Mouse (Mus musculus) bone marrow, adult 2 months (tissue): Measurements from ENCODE around the gene Gcnt1. TPM values are rescaled to one million over a fixed set of nuclear protein-coding genes. Genes with fewer than 3 reads are reported as not detected.
A peak's percentile ranks its signal among the peaks of the same experiment; 100 is the strongest.

Experiments used
- H3K27ac ChIP-seq: fragments of 200-500 bp; 2 replicates; pipeline ENCODE4 v1.5.1; 2012; ENCODE audit warnings: low read depth, mild to moderate bottlenecking, control low read depth, inconsistent platforms, low read length; ENCODE audit not compliant: control insufficient read depth, poor library complexity, insufficient read depth
- H3K4me1 ChIP-seq: fragments of 200-500 bp; 2 replicates; pipeline ENCODE4 v1.6.1; 2011; ENCODE audit warnings: low read length; ENCODE audit not compliant: control insufficient read depth, insufficient read depth
- H3K4me3 ChIP-seq: fragments of 200-500 bp; replicated peaks from 2 replicates; pipeline ENCODE3; 2011; ENCODE audit warnings: mild to moderate bottlenecking, low read depth, low read length, control low read depth; ENCODE audit not compliant: control insufficient read depth
- CTCF ChIP-seq: fragments of 200-500 bp; IDR thresholded peaks from 2 replicates; pipeline ENCODE4 v1.5.1; 2011; ENCODE audit warnings: low read length, control low read depth; ENCODE audit not compliant: control insufficient read depth, insufficient read depth
- POLR2A ChIP-seq: fragments of 200-500 bp; IDR thresholded peaks from 2 replicates; pipeline ENCODE4 v1.6.1; 2011; ENCODE audit warnings: low read depth, mild to moderate bottlenecking, control low read depth, low read length, borderline replicate concordance; ENCODE audit not compliant: control insufficient read depth
- WGBS: fragments of 180-500 bp; shearing (Covaris S2); methylation state at CpG from one replicate; pipeline ENCODE4 v1.1.7; 2018; 5-methylcytosine and 5-hydroxymethylcytosine counted together
- polyA plus RNA-seq: library from polyadenylated mRNA; stranded (reverse); fragments of >200 nt; gene quantifications from 2 replicates; pipeline ENCODE4 v1.2.4, GENCODE M21; 2011; ENCODE audit warnings: low replicate concordance; ENCODE audit not compliant: missing spikeins, insufficient read depth, insufficient read length

Gene Gcnt1
- polyA plus RNA-seq, 1 experiment = 26.6 TPM

- peaks cover 6% of the 10 kb centered on the region; the same call in 1 of the 2 replicates for H3K4me1 ChIP-seq
- 39% methylated on average over 2 of the region's 2 CpGs for WGBS
- H3K27ac ChIP-seq = peak overlapping the region; percentile 25; the same call in 1 of the 2 replicates
- no peak overlapping the region for H3K4me3 ChIP-seq
- TF ChIP-seq POLR2A = no peak
- no peak for TF ChIP-seq CTCF
Measured at GRCm38 (mm10) chr19:17347852-17348251, 24.8 kb downstream of the Gcnt1 start.

GRCm38 (mm10) chr19:17346716-17347474, 25.7 kb downstream of the Gcnt1 start:
- TF ChIP-seq POLR2A = no peak
- Histone ChIP-seq H3K27ac (no peak overlapping the region), H3K4me1 (peaks cover 6% of the 10 kb centered on the region; the same call in 1 of the 2 replicates), H3K4me3 (no peak overlapping the region)
- 92% methylated on average over 3 of the region's 3 CpGs for WGBS

- Histone ChIP-seq H3K27ac (no peak overlapping the region), H3K4me1 (peaks cover 9% of the 10 kb centered on the region; the same call in 1 of the 2 replicates), H3K4me3 (no peak overlapping the region)
- no peak for TF ChIP-seq CTCF
- no peak for TF ChIP-seq POLR2A
- WGBS = 20% methylated on average over 7 of the region's 7 CpGs
Measured at GRCm38 (mm10) chr19:17344881-17345280, 27.8 kb downstream of the Gcnt1 start.

- TF ChIP-seq POLR2A (no peak), CTCF (no peak)
- Histone ChIP-seq H3K4me1 (peaks cover 19% of the 10 kb centered on the region), H3K27ac (no peak overlapping the region), H3K4me3 (no peak overlapping the region)
- WGBS = 41% methylated on average over 2 of the region's 2 CpGs
Measured at GRCm38 (mm10) chr19:17339563-17339962, 33.1 kb downstream of the Gcnt1 start.

- Histone ChIP-seq H3K4me3 (no peak overlapping the region), H3K4me1 (peaks cover 21% of the 10 kb centered on the region), H3K27ac (peak overlapping the region; percentile 52)
- no peak for TF ChIP-seq CTCF
- TF ChIP-seq POLR2A = no peak
- WGBS = 19% methylated on average over 7 of the region's 7 CpGs
Measured at GRCm38 (mm10) chr19:17337057-17337679, 35.5 kb downstream of the Gcnt1 start.

GRCm38 (mm10) chr19:17336646-17337045, 36.0 kb downstream of the Gcnt1 start:
- TF ChIP-seq CTCF (no peak), POLR2A (no peak)
- H3K4me1 ChIP-seq = peaks cover 19% of the 10 kb centered on the region
- 69% methylated on average over 7 of the region's 7 CpGs for WGBS
- no peak overlapping the region for H3K4me3 ChIP-seq
- H3K27ac ChIP-seq = peak overlapping the region; percentile 52

GRCm38 (mm10) chr19:17334644-17335333, 37.9 kb downstream of the Gcnt1 start:
- H3K4me3 ChIP-seq = peak overlapping the region; percentile 8

GRCm38 (mm10) chr19:17333043-17333442, 39.6 kb downstream of the Gcnt1 start:
- TF ChIP-seq POLR2A (no peak), CTCF (no peak)
- Histone ChIP-seq H3K4me1 (peaks cover 11% of the 10 kb centered on the region), H3K27ac (no peak overlapping the region), H3K4me3 (no peak overlapping the region)
- WGBS = 92% methylated on average over 7 of the region's 7 CpGs

More at GRCm38 (mm10) chr19:17334644-17335333, 37.9 kb downstream of the Gcnt1 start:
- Histone ChIP-seq H3K27ac (peak overlapping the region; percentile 90), H3K4me1 (peaks cover 18% of the 10 kb centered on the region)
- WGBS = 38% methylated on average over 12 of the region's 12 CpGs
- TF ChIP-seq CTCF (no peak), POLR2A (no peak)
